Mouse (Mus musculus): ENCODE results near the gene Arid3a. TPM values are rescaled to one million over a fixed set of nuclear protein-coding genes. Genes with fewer than 3 reads are reported as not detected.

Arid3a gene
- polyA plus RNA-seq, 1 experiment from 2014 or later: 7.0 TPM

Other genes starting within 250 kb of the Arid3a start
- 165 and 168 TPM in 2 replicates for gene Cdc34, start 244.8 kb upstream of the Arid3a start, polyA plus RNA-seq (2014; fragmentation: Nextera tagmentation; extraction: Ambion mirVana)
- gene Gzmm, start 238.0 kb upstream of the Arid3a start, polyA plus RNA-seq (2014; fragmentation: Nextera tagmentation; extraction: Ambion mirVana): 0.57 and 0.62 TPM in 2 replicates
- gene Bsg, start 222.6 kb upstream of the Arid3a start, polyA plus RNA-seq (2014; fragmentation: Nextera tagmentation; extraction: Ambion mirVana): 591 and 595 TPM in 2 replicates
- 0.28 and 0.57 TPM in 2 replicates for gene Hcn2, start 210.4 kb upstream of the Arid3a start, polyA plus RNA-seq (2014; fragmentation: Nextera tagmentation; extraction: Ambion mirVana)
- gene Polrmt, start 180.5 kb upstream of the Arid3a start, polyA plus RNA-seq (2014; fragmentation: Nextera tagmentation; extraction: Ambion mirVana): 29.5 and 34.1 TPM in 2 replicates
- 0.20 and 0.84 TPM in 2 replicates for gene Fgf22, start 172.0 kb upstream of the Arid3a start, polyA plus RNA-seq (2014; fragmentation: Nextera tagmentation; extraction: Ambion mirVana)
- gene Rnf126, start 160.1 kb upstream of the Arid3a start, polyA plus RNA-seq (2014; fragmentation: Nextera tagmentation; extraction: Ambion mirVana): 99.7 and 101 TPM in 2 replicates
- gene Fstl3, start 149.8 kb upstream of the Arid3a start, polyA plus RNA-seq (2014; fragmentation: Nextera tagmentation; extraction: Ambion mirVana): 1.3 and 1.7 TPM in 2 replicates
- 0.23 TPM in 1 of 2 replicates, not detected in the other for gene Prss57, start 136.1 kb upstream of the Arid3a start, polyA plus RNA-seq (2014; fragmentation: Nextera tagmentation; extraction: Ambion mirVana)
- gene Palm, start 133.5 kb upstream of the Arid3a start, polyA plus RNA-seq (2014; fragmentation: Nextera tagmentation; extraction: Ambion mirVana): 150 and 155 TPM in 2 replicates
- 0.77 and 1.6 TPM in 2 replicates for gene Misp, start 106.1 kb upstream of the Arid3a start, polyA plus RNA-seq (2014; fragmentation: Nextera tagmentation; extraction: Ambion mirVana)
- 215 and 216 TPM in 2 replicates for gene Ptbp1, start 72.6 kb upstream of the Arid3a start, polyA plus RNA-seq (2014; fragmentation: Nextera tagmentation; extraction: Ambion mirVana)
- 12.5 and 13.7 TPM in 2 replicates for gene Prtn3, start 52.6 kb upstream of the Arid3a start, polyA plus RNA-seq (2014; fragmentation: Nextera tagmentation; extraction: Ambion mirVana)
- gene Plppr3, start 52.4 kb upstream of the Arid3a start, polyA plus RNA-seq (2014; fragmentation: Nextera tagmentation; extraction: Ambion mirVana): 142 and 156 TPM in 2 replicates
- 0.66 TPM in 1 of 2 replicates, not detected in the other for gene Elane, start 40.8 kb upstream of the Arid3a start, polyA plus RNA-seq (2014; fragmentation: Nextera tagmentation; extraction: Ambion mirVana)
- gene Cfd, start 36.2 kb upstream of the Arid3a start, polyA plus RNA-seq (2014; fragmentation: Nextera tagmentation; extraction: Ambion mirVana): not detected in 2 replicates
- 47.7 and 53.6 TPM in 2 replicates for gene Med16, start 18.1 kb upstream of the Arid3a start, polyA plus RNA-seq (2014; fragmentation: Nextera tagmentation; extraction: Ambion mirVana)
- 14.5 TPM in 1 of 2 replicates, not detected in the other for gene Gm26602, start 16.2 kb upstream of the Arid3a start, polyA plus RNA-seq (2014; fragmentation: Nextera tagmentation; extraction: Ambion mirVana)
- 0.77 and 0.80 TPM in 2 replicates for gene Kiss1r, start 10.1 kb upstream of the Arid3a start, polyA plus RNA-seq (2014; fragmentation: Nextera tagmentation; extraction: Ambion mirVana)
- gene R3hdm4, start 5.8 kb upstream of the Arid3a start, polyA plus RNA-seq (2014; fragmentation: Nextera tagmentation; extraction: Ambion mirVana): 150 and 156 TPM in 2 replicates
- gene Wdr18, start 33.1 kb downstream of the Arid3a start, polyA plus RNA-seq (2014; fragmentation: Nextera tagmentation; extraction: Ambion mirVana): 115 TPM in 2 replicates
- gene Grin3b, start 43.7 kb downstream of the Arid3a start, polyA plus RNA-seq (2014; fragmentation: Nextera tagmentation; extraction: Ambion mirVana): 0.16 and 0.30 TPM in 2 replicates
- gene Tmem259, start 57.3 kb downstream of the Arid3a start, polyA plus RNA-seq (2014; fragmentation: Nextera tagmentation; extraction: Ambion mirVana): 16.1 and 17.7 TPM in 2 replicates
- gene Cnn2, start 61.5 kb downstream of the Arid3a start, polyA plus RNA-seq (2014; fragmentation: Nextera tagmentation; extraction: Ambion mirVana): 167 and 187 TPM in 2 replicates
- gene Abca7, start 69.5 kb downstream of the Arid3a start, polyA plus RNA-seq (2014; fragmentation: Nextera tagmentation; extraction: Ambion mirVana): 4.3 and 7.0 TPM in 2 replicates
- gene Arhgap45, start 89.6 kb downstream of the Arid3a start, polyA plus RNA-seq (2014; fragmentation: Nextera tagmentation; extraction: Ambion mirVana): 4.6 and 4.9 TPM in 2 replicates
- gene Polr2e, start 112.8 kb downstream of the Arid3a start, polyA plus RNA-seq (2014; fragmentation: Nextera tagmentation; extraction: Ambion mirVana): 222 and 234 TPM in 2 replicates
- gene Gpx4, start 120.1 kb downstream of the Arid3a start, polyA plus RNA-seq (2014; fragmentation: Nextera tagmentation; extraction: Ambion mirVana): 540 and 570 TPM in 2 replicates
- gene Sbno2, start 178.5 kb downstream of the Arid3a start, polyA plus RNA-seq (2014; fragmentation: Nextera tagmentation; extraction: Ambion mirVana): 11.3 and 11.9 TPM in 2 replicates
- 22.0 and 23.5 TPM in 2 replicates for gene Stk11, start 188.8 kb downstream of the Arid3a start, polyA plus RNA-seq (2014; fragmentation: Nextera tagmentation; extraction: Ambion mirVana)
- 376 and 386 TPM in 2 replicates for gene Atp5d, start 211.6 kb downstream of the Arid3a start, polyA plus RNA-seq (2014; fragmentation: Nextera tagmentation; extraction: Ambion mirVana)
- gene Cbarp, start 213.8 kb downstream of the Arid3a start, polyA plus RNA-seq (2014; fragmentation: Nextera tagmentation; extraction: Ambion mirVana): 11.1 and 11.3 TPM in 2 replicates
- gene Midn, start 221.2 kb downstream of the Arid3a start, polyA plus RNA-seq (2014; fragmentation: Nextera tagmentation; extraction: Ambion mirVana): 70.0 and 78.2 TPM in 2 replicates
- 84.0 and 85.1 TPM in 2 replicates for gene Cirbp, start 238.9 kb downstream of the Arid3a start, polyA plus RNA-seq (2014; fragmentation: Nextera tagmentation; extraction: Ambion mirVana)
- gene 1600002K03Rik, start 245.9 kb downstream of the Arid3a start, polyA plus RNA-seq (2014; fragmentation: Nextera tagmentation; extraction: Ambion mirVana): 8.8 and 10.8 TPM in 2 replicates

All from neural tube, embryonic 11.5 days (tissue).